Mouse (Mus musculus) c-Kit-positive CD71-positive TER-119-negative erythroid progenitor cells, embryonic 14.5 days (primary cell): ENCODE measurements at regions not wholly inside any gene's neighbourhood (a gene's known extent, or its start where the extent isn't known, plus 50 kb on each side); places are given as distances from the start of the nearest gene placed in this dataset.
"Not testable (repeated sequence)": the region's sequence is repeated elsewhere in the genome, so short reads cannot be mapped to it uniquely, and the experiment has no call there.

Experiments
- DNase-seq: peaks from one replicate; pipeline ENCODE4 v3.0.0-alpha.2; 2013; ENCODE audit warnings: low read depth

- DNase-seq = no peak
These were observed 56.7 kb upstream of the Klf13 start for GRCm38 (mm10) chr7:63995255-63995980.

- DNase-seq = not testable (repeated sequence)
These were observed 56.1 kb upstream of the Klf13 start for GRCm38 (mm10) chr7:63994769-63995168.

GRCm38 (mm10) chr7:63992155-63992554 lies 53.4 kb upstream of the Klf13 start:
- no peak for DNase-seq

GRCm38 (mm10) chr7:63991085-63992010 lies 52.6 kb upstream of the Klf13 start:
- DNase-seq = no peak

- no peak for DNase-seq
These were observed 51.8 kb upstream of the Klf13 start for GRCm38 (mm10) chr7:63990312-63991028.

- no peak for DNase-seq
These were observed 51.0 kb upstream of the Klf13 start for GRCm38 (mm10) chr7:63989736-63990135.
